Mouse (Mus musculus) hindbrain, embryonic 16.5 days (tissue): ENCODE measurements around the gene Syne1. TPM values are rescaled to one million over a fixed set of nuclear protein-coding genes. Genes with fewer than 3 reads are reported as not detected.

Experiments used
- ATAC-seq: fragments of 200-750 bp; cut with Nextera tagmentation; 2 replicates; pipeline ENCODE4 v1.8.0; 2017; ENCODE audit warnings: moderate TSS enrichment, moderate library complexity
- H3K27ac ChIP-seq: fragments of 300-500 bp; sonication (generic); 2 replicates; pipeline ENCODE4 v1.5.1; 2014; ENCODE audit warnings: low read depth, mild to moderate bottlenecking, control low read depth, low read length, moderate library complexity
- H3K27me3 ChIP-seq: fragments of 300-500 bp; sonication (generic); replicated peaks from 2 replicates; pipeline ENCODE4 v1.6.1; 2014; ENCODE audit warnings: low read length; ENCODE audit not compliant: control insufficient read depth, insufficient read depth
- H3K36me3 ChIP-seq: fragments of 300-500 bp; sonication (generic); 2 replicates; pipeline ENCODE4 v1.6.1; 2014; ENCODE audit warnings: mild to moderate bottlenecking, low read length, moderate library complexity, mixed read lengths; ENCODE audit not compliant: control insufficient read depth, insufficient read depth
- H3K4me1 ChIP-seq: fragments of 300-500 bp; sonication (generic); 2 replicates; pipeline ENCODE4 v1.6.1; 2014; ENCODE audit warnings: low read depth, low read length; ENCODE audit not compliant: control insufficient read depth, insufficient read depth
- H3K4me2 ChIP-seq: fragments of 300-500 bp; sonication (generic); 2 replicates; pipeline ENCODE4 v1.6.1; 2014; ENCODE audit warnings: mild to moderate bottlenecking, low read length, control low read depth, moderate library complexity
- H3K4me3 ChIP-seq: fragments of 300-500 bp; sonication (generic); 2 replicates; pipeline ENCODE4 v1.5.1; 2014; ENCODE audit warnings: mild to moderate bottlenecking, low read length, control low read depth, moderate library complexity
- H3K9ac ChIP-seq: fragments of 300-500 bp; sonication (generic); 2 replicates; pipeline ENCODE4 v1.6.1; 2014; ENCODE audit warnings: low read depth, mild to moderate bottlenecking, control low read depth, low read length, moderate library complexity
- H3K9me3 ChIP-seq: fragments of 300-500 bp; sonication (generic); 2 replicates; pipeline ENCODE4 v1.6.1; 2014; ENCODE audit warnings: mild to moderate bottlenecking, low read length, moderate library complexity; ENCODE audit not compliant: control insufficient read depth
- WGBS: fragments of 180-500 bp; shearing (Covaris S2); extraction: QIAGEN DNeasy Blood & Tissue Kit; methylation state at CpG from one replicate; pipeline ENCODE4 v1.1.7; 2014; 5-methylcytosine and 5-hydroxymethylcytosine counted together
- polyA plus RNA-seq: library from polyadenylated mRNA; unstranded; fragments of >200 nt; fragmentation: Nextera tagmentation; extraction: Ambion mirVana; gene quantifications from 2 replicates; pipeline ENCODE4 v1.2.1, GENCODE M21; 2015

Syne1 gene
- polyA plus RNA-seq, 1 experiment from 2014 or later, result 18.7 TPM

- Histone ChIP-seq H3K9me3 (no peaks in the 10 kb centered on the region), H3K4me1 (no peaks in the 10 kb centered on the region), H3K27ac (no peak overlapping the region), H3K27me3 (no peaks in the 10 kb centered on the region), H3K4me3 (no peak overlapping the region), H3K36me3 (peaks cover 8% of the 10 kb centered on the region; the same call in 1 of the 2 replicates), H3K4me2 (no peak overlapping the region), H3K9ac (no peak overlapping the region)
- no peak for ATAC-seq
- WGBS, result 88% methylated on average over 2 of the region's 2 CpGs
Observed at GRCm38 (mm10) chr10:5058876-5059275, 492.4 kb downstream of the Syne1 start.

GRCm38 (mm10) chr10:5057661-5058060 lies 493.6 kb downstream of the Syne1 start:
- ATAC-seq, result no peak
- WGBS, result 92% methylated on average over 15 of the region's 15 CpGs
- Histone ChIP-seq H3K4me2 (no peak overlapping the region), H3K27me3 (no peaks in the 10 kb centered on the region), H3K4me3 (no peak overlapping the region), H3K36me3 (peaks cover 8% of the 10 kb centered on the region), H3K4me1 (no peaks in the 10 kb centered on the region), H3K9me3 (no peaks in the 10 kb centered on the region), H3K27ac (no peak overlapping the region), H3K9ac (no peak overlapping the region)

- no peak overlapping the region for H3K27ac ChIP-seq
- no peak overlapping the region for H3K9ac ChIP-seq
- no peaks in the 10 kb centered on the region for H3K4me1 ChIP-seq
- WGBS, result 69% methylated on average over 3 of the region's 3 CpGs
- H3K4me3 ChIP-seq, result no peak overlapping the region
- no peak for ATAC-seq
- H3K9me3 ChIP-seq, result no peaks in the 10 kb centered on the region
- no peaks in the 10 kb centered on the region for H3K27me3 ChIP-seq
- no peak overlapping the region for H3K4me2 ChIP-seq
- peaks cover 10% of the 10 kb centered on the region for H3K36me3 ChIP-seq
Observed at GRCm38 (mm10) chr10:5056940-5057339, 494.3 kb downstream of the Syne1 start.

GRCm38 (mm10) chr10:5056243-5056735 lies 495.0 kb downstream of the Syne1 start:
- Histone ChIP-seq H3K4me3 (no peak overlapping the region), H3K4me1 (no peaks in the 10 kb centered on the region), H3K9ac (no peak overlapping the region), H3K4me2 (no peak overlapping the region), H3K27ac (no peak overlapping the region), H3K9me3 (no peaks in the 10 kb centered on the region), H3K36me3 (peaks cover 13% of the 10 kb centered on the region), H3K27me3 (no peaks in the 10 kb centered on the region)
- peak; percentile 72 for ATAC-seq
- 47% methylated on average over 10 of the region's 10 CpGs for WGBS

GRCm38 (mm10) chr10:5045671-5046070 lies 505.6 kb downstream of the Syne1 start:
- Histone ChIP-seq H3K4me3 (no peak overlapping the region), H3K27me3 (no peaks in the 10 kb centered on the region), H3K4me2 (no peak overlapping the region), H3K36me3 (peaks cover 18% of the 10 kb centered on the region), H3K9ac (no peak overlapping the region), H3K9me3 (no peaks in the 10 kb centered on the region), H3K27ac (no peak overlapping the region), H3K4me1 (no peaks in the 10 kb centered on the region)
- ATAC-seq, result no peak
- WGBS, result 87% methylated on average over 5 of the region's 5 CpGs

- WGBS, result 76% methylated on average over 7 of the region's 7 CpGs
- ATAC-seq, result no peak
Observed at GRCm38 (mm10) chr10:5045213-5045612, 506.1 kb downstream of the Syne1 start.

GRCm38 (mm10) chr10:5044481-5044880 lies 506.8 kb downstream of the Syne1 start:
- peaks cover 26% of the 10 kb centered on the region for H3K36me3 ChIP-seq
- no peaks in the 10 kb centered on the region for H3K9me3 ChIP-seq
- H3K27me3 ChIP-seq, result no peaks in the 10 kb centered on the region
- WGBS, result 91% methylated on average over 8 of the region's 8 CpGs
- no peaks in the 10 kb centered on the region for H3K4me1 ChIP-seq
- ATAC-seq, result no peak
- H3K9ac ChIP-seq, result no peak overlapping the region
- H3K4me3 ChIP-seq, result no peak overlapping the region
- H3K27ac ChIP-seq, result no peak overlapping the region
- H3K4me2 ChIP-seq, result no peak overlapping the region

More at GRCm38 (mm10) chr10:5045213-5045612, 506.1 kb downstream of the Syne1 start:
- Histone ChIP-seq H3K9ac (no peak overlapping the region), H3K4me3 (no peak overlapping the region), H3K9me3 (no peaks in the 10 kb centered on the region), H3K27me3 (no peaks in the 10 kb centered on the region), H3K27ac (no peak overlapping the region), H3K4me2 (no peak overlapping the region), H3K4me1 (no peaks in the 10 kb centered on the region), H3K36me3 (peaks cover 23% of the 10 kb centered on the region)

GRCm38 (mm10) chr10:5041254-5041653 lies 510.0 kb downstream of the Syne1 start:
- no peak for ATAC-seq
- H3K4me2 ChIP-seq, result no peak overlapping the region
- H3K36me3 ChIP-seq, result peaks cover 21% of the 10 kb centered on the region
- no peaks in the 10 kb centered on the region for H3K4me1 ChIP-seq
- H3K9me3 ChIP-seq, result no peaks in the 10 kb centered on the region
- WGBS, result 69% methylated on average over 8 of the region's 8 CpGs
- no peaks in the 10 kb centered on the region; the same call in 1 of the 2 replicates for H3K27me3 ChIP-seq
- H3K27ac ChIP-seq, result no peak overlapping the region
- no peak overlapping the region for H3K4me3 ChIP-seq
- no peak overlapping the region for H3K9ac ChIP-seq

GRCm38 (mm10) chr10:5032192-5033048 lies 518.9 kb downstream of the Syne1 start:
- no peak overlapping the region for H3K4me2 ChIP-seq
- ATAC-seq, result peak; percentile 27; the same call in 1 of the 2 replicates
- H3K9me3 ChIP-seq, result no peaks in the 10 kb centered on the region
- no peak overlapping the region for H3K27ac ChIP-seq
- no peak overlapping the region for H3K4me3 ChIP-seq
- no peaks in the 10 kb centered on the region; the same call in 1 of the 2 replicates for H3K27me3 ChIP-seq
- peaks cover 15% of the 10 kb centered on the region for H3K36me3 ChIP-seq
- H3K9ac ChIP-seq, result no peak overlapping the region
- 33% methylated on average over 15 of the region's 15 CpGs for WGBS
- H3K4me1 ChIP-seq, result no peaks in the 10 kb centered on the region
